Mouse (Mus musculus) layer of hippocampus, adult 8-10 months (tissue): Measurements from ENCODE around the gene Vmn2r14. TPM values are rescaled to one million over a fixed set of nuclear protein-coding genes. Genes with fewer than 3 reads are reported as not detected.
"Not testable (repeated sequence)": the region's sequence is repeated elsewhere in the genome, so short reads cannot be mapped to it uniquely, and the experiment has no call there.

Experiments
- DNase-seq, 2 experiments: peaks; one replicate each; pipeline ENCODE4 v3.0.0; 2022; ENCODE audit warnings: low spot score in 2 of 2
- total RNA-seq, 4 experiments: library from RNA; stranded (reverse); gene quantifications; 2 replicates each; pipeline ENCODE4 v1.2.4; 2022

Gene Vmn2r14
- not detected for total RNA-seq

DNA sequence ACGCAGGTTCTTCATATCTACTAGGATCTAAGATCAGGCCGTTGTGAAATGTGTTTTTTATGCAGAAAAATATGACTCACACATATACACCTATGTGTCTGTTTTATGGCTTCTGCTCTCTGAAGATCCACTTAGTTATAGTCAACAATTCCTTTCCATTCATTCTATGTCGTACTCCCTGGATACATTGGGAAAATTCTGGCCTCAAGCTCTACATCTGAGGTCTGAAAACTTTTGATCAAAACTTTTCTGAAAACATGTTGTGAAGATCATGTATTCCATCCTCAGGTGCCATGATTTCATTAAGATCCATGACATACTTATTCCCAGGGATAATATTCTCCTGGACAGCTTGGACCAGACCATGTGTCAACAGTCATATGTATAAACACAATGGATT is at the start of gene Vmn2r14:
TSS of gene Vmn2r14 (minus strand) at position 101 of the 400 bp plus-strand sequence.
- DNase-seq, result no peak

DNA sequence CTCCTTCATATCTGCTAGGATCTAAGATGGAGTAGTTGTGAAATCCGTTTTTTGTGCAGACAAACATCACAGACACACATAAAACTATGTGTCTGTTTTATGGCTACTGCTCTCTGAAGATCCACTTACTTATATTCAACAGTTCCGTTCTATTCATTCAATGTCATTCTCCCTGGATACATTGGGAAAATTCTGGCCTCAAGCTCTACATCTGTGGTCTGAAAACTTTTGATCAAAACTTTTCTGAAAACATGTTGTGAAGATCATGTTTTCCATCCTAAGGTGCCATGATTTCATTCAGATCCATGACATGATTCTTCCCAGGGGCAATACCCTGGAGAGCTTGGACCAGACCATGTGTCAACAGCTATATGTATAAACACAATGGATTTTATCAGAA is 32.4 kb downstream of the Vmn2r14 start, which contains the start of gene Vmn2r13:
TSS of gene Vmn2r13 (minus strand) at position 101 of the 400 bp plus-strand sequence.
- DNase-seq, result not testable (repeated sequence)

GRCm38 (mm10) chr5:109166851-109167250 is 57.7 kb downstream of the Vmn2r14 start:
- not testable (repeated sequence) for DNase-seq

Other genes starting within 250 kb of the Vmn2r14 start
- gene Vmn2r10, start 218.2 kb downstream of the Vmn2r14 start, total RNA-seq, result not detected
- not detected for gene Vmn2r11, start 165.1 kb downstream of the Vmn2r14 start, total RNA-seq
- not detected for gene Vmn2r12, start 126.8 kb downstream of the Vmn2r14 start, total RNA-seq
- gene Vmn2r13, start 32.5 kb downstream of the Vmn2r14 start, total RNA-seq, result not detected
- not detected for gene Vmn2r15, start 72.9 kb upstream of the Vmn2r14 start, total RNA-seq
- not detected for gene Vmn2r16, start 105.5 kb upstream of the Vmn2r14 start, total RNA-seq
- gene Vmn2r17, start 195.0 kb upstream of the Vmn2r14 start, total RNA-seq, result not detected